Mouse (Mus musculus) layer of hippocampus, postnatal 36 days (tissue): ENCODE measurements around the gene Cntn4. TPM values are rescaled to one million over a fixed set of nuclear protein-coding genes. Genes with fewer than 3 reads are reported as not detected.

Experiments
- DNase-seq, 2 experiments: peaks; one replicate each; pipeline ENCODE4 v3.0.0; 2022
- total RNA-seq, 2 experiments: library from RNA; stranded (reverse); gene quantifications; 2 replicates each; pipeline ENCODE4 v1.2.3; 2021

Cntn4 gene
- total RNA-seq, 2 experiments from 2014 or later: 22.0 to 24.1 TPM

GRCm38 (mm10) chr6:106675581-106675980 lies 998.1 kb downstream of the Cntn4 start:
- DNase-seq: no peak

GRCm38 (mm10) chr6:106701931-106702330 lies 1024.5 kb downstream of the Cntn4 start:
- no peak for DNase-seq

- no peak for DNase-seq
Measured at GRCm38 (mm10) chr6:106705506-106706035, 1028.1 kb downstream of the Cntn4 start.

DNA sequence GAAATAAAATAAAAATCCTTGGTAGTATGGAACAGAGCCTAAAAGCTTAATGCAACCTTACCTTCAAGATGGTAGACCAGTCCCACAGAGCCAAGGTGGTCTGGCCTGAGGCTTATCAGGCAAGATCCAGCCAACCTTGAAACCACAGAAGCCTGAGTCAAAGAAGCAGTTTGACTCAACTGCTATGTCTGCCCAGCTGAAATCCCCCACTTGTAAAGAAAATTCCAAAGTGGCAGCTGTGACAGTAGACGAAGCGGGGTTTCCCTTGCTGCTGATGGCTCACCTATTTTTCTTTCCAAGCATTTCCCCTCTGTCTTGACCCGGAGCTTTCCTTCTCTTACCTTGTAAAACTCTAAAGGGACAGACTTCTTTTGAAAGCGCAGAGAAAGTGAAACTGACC lies 1048.2 kb downstream of the Cntn4 start:
- DNase-seq: no peak

GRCm38 (mm10) chr6:106726078-106726477 lies 1048.6 kb downstream of the Cntn4 start:
- DNase-seq: no peak

DNA sequence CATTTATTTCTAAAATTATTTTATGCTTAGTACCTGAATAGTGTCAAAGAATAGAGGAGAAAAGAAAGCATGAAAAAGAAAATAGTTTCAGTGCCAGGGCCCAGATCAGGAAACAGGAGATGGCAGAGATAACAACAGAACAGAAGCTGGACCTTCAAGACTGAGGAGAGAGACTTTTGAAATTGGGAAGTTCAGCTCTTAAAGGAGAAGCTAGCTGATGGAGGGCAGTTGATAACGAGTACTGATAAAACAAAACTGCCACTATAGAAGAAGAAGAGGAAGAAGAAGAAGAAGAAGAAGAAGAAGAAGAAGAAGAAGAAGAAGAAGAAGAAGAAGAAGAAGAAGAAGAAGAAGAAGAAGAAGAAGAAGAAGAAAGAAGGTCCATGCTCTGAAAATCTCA lies 1050.2 kb downstream of the Cntn4 start:
- no peak for DNase-seq

- DNase-seq: no peak
Measured at GRCm38 (mm10) chr6:106729682-106730314, 1052.3 kb downstream of the Cntn4 start.

- DNase-seq: no peak
Measured at GRCm38 (mm10) chr6:106732563-106732962, 1055.1 kb downstream of the Cntn4 start.

DNA sequence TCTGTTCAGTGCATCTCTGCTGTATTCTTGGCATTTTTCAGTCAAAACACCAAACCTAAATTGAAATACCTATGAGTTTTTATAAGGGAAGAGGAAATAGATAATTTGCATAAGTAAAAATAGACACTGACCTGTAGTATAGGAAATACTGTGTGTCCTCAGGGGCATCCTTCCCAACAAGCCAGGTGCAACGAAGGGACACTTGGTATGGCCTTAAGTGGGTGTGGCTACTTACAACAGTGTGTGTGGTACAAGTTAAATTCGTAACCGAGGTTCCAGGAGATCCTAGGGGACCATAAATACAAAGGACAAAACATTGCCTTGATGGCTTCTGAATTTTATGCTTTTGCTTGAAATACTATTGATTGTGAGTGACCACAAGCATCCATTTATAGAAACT lies 1060.8 kb downstream of the Cntn4 start:
- no peak for DNase-seq

DNA sequence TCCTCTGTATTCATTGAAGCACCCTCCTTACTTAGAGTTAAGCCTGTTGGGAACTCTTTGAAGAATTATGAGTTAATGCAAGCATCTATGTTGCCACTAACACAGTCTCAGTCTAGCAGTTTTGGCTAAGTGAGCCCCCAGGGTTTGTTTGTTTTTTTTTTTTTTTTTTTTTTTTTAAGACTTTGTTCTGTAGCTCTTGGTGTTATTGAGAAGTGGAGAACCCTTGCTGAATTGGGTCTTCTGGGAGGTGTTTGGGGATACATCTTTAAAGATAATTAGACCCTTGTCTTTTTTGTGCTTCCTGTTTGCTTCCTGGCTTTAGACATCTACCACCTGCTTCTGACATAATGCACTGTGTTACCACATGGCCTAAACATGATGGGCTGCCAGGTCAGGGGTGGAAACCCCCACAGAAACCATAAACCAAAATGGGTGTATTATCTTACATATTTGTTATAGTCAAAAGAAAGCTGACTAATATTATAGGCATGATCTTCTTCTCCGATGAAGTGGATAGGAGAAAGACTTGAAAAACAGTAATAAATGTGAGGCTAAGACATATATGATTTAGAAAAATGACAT lies 1062.9 kb downstream of the Cntn4 start:
- no peak for DNase-seq

DNA sequence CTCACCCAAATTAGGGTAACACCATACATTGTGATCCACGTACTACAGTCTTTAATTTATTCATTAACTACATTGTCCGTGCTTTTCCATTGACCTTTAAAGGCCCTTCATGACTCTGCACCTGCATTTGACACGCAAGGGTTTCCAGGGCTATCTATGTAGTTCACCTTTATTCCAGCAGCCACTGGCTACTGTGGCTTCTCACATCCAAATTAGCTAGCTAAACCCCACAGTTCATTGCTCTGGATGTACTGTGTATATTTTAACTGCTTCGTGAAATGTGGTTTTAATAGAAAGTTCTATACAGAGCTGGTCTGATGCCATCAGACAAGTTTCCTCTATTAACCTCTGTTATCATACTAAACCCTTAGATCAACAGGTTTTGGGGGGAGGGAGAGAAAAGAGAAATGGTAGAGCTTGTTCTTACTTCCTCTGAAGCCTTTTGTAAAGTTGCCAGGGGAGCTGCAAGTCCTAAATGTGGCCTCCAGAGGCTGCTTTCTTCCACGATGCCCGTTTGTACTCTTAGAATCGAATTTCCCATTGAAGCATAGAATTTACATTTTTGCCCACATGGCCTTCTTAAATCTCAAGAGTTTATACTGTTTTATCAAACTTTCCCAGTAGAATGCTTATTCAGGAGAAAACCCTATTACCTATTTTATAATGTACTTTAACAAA lies 1066.2 kb downstream of the Cntn4 start:
- no peak for DNase-seq

- DNase-seq: no peak
Measured at GRCm38 (mm10) chr6:106745673-106746394, 1068.4 kb downstream of the Cntn4 start.

DNA sequence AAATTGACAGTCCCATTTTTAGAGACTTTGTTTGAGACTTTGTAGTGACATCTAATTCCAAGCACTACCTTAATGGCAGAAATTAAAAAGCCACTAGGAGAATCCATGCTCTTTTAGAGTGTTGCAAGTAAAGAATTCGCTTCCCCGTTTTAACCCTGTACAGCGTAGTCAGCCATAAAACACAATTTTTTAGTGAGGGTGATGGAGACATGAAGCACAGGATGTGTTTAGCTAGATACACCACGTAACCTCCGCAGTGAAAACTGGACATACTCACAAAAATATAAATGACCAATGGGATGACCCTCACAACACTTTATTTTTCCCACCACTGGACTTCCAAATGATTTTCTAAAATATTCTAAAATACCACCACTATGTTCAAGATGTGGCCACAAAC lies 1069.8 kb downstream of the Cntn4 start:
- DNase-seq: no peak

DNA sequence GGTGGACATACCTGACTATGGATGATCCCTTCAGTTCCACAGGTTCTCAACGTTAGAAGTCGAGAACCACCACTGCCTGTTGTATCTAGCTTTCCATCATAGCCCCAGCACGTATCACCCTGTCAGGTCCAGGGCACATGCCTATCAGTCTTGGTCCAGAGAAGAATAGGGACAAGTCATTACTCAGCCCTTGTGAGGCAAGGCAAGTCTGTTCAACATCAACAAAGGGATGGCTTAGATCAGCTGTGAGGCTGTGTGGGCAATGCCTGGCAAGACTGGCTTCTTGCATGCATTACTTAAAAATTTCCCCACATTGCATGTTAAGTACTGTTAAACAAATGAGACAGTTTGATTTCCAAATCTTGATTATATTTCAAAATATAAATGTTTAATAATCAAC lies 1070.3 kb downstream of the Cntn4 start:
- no peak for DNase-seq
